Mouse (Mus musculus): ENCODE results near the gene Lss.

- no peak for TF ChIP-seq CEBPB (IDR thresholded peaks at IDR 0.05; ENCODE audit: low read depth)
- TF ChIP-seq CTCF (IDR thresholded peaks at IDR 0.05; ENCODE audit: control insufficient read depth, insufficient read depth, insufficient read length) = no peak
- no peak for TF ChIP-seq MAX (IDR thresholded peaks at IDR 0.05)
- TF ChIP-seq USF1 (IDR thresholded peaks at IDR 0.05; ENCODE audit: low read depth) = no peak
- no peak for TF ChIP-seq MYOD1 (IDR thresholded peaks at IDR 0.05; ENCODE audit: control insufficient read depth, insufficient read length, low read depth)
- TF ChIP-seq MYOG (IDR thresholded peaks at IDR 0.05; ENCODE audit: control insufficient read depth, extremely low read depth, insufficient read length) = no peak
Measured at GRCm38 (mm10) chr10:76537619-76538018, 6.2 kb downstream of the Lss start.
